Mouse (Mus musculus): ENCODE results near the gene Timd4. TPM values are rescaled to one million over a fixed set of nuclear protein-coding genes. Genes with fewer than 3 reads are reported as not detected.

Timd4 gene
- polyA plus RNA-seq, 1 experiment from 2014 or later: 0.22 TPM

GRCm38 (mm10) chr11:46864809-46865208 lies 54.2 kb downstream of the Timd4 start:
- 78% methylated on average over 1 of the region's 1 CpGs for WGBS
- Histone ChIP-seq H3K36me3 (no peaks in the 10 kb centered on the region), H3K4me1 (no peaks in the 10 kb centered on the region), H3K9me3 (no peaks in the 10 kb centered on the region), H3K9ac (no peak overlapping the region), H3K4me3 (no peak overlapping the region), H3K4me2 (no peak overlapping the region), H3K27ac (no peak overlapping the region), H3K27me3 (no peaks in the 10 kb centered on the region)
- no peak for ATAC-seq (ENCODE audit: insufficient number of reproducible peaks, low FRiP score, low TSS enrichment, low read depth)

GRCm38 (mm10) chr11:46868594-46868993 lies 58.0 kb downstream of the Timd4 start:
- H3K9ac ChIP-seq: no peak overlapping the region
- H3K4me2 ChIP-seq: no peak overlapping the region
- WGBS: 77% methylated on average over 7 of the region's 7 CpGs
- H3K4me1 ChIP-seq: no peaks in the 10 kb centered on the region
- H3K27ac ChIP-seq: no peak overlapping the region
- H3K36me3 ChIP-seq: no peaks in the 10 kb centered on the region
- no peak overlapping the region for H3K4me3 ChIP-seq
- H3K9me3 ChIP-seq: no peaks in the 10 kb centered on the region
- no peaks in the 10 kb centered on the region for H3K27me3 ChIP-seq
- no peak for ATAC-seq (ENCODE audit: insufficient number of reproducible peaks, low FRiP score, low TSS enrichment, low read depth)

GRCm38 (mm10) chr11:46875774-46876173 lies 65.2 kb downstream of the Timd4 start:
- ATAC-seq (ENCODE audit: insufficient number of reproducible peaks, low FRiP score, low TSS enrichment, low read depth): no peak
- Histone ChIP-seq H3K4me1 (no peaks in the 10 kb centered on the region), H3K27me3 (no peaks in the 10 kb centered on the region), H3K4me3 (no peak overlapping the region), H3K36me3 (no peaks in the 10 kb centered on the region), H3K4me2 (no peak overlapping the region), H3K9me3 (no peaks in the 10 kb centered on the region), H3K27ac (no peak overlapping the region), H3K9ac (no peak overlapping the region)
- 68% methylated on average over 1 of the region's 1 CpGs for WGBS

- Histone ChIP-seq H3K27ac (no peak overlapping the region), H3K27me3 (no peaks in the 10 kb centered on the region), H3K4me3 (no peak overlapping the region), H3K9me3 (no peaks in the 10 kb centered on the region), H3K9ac (no peak overlapping the region), H3K4me2 (no peak overlapping the region), H3K36me3 (no peaks in the 10 kb centered on the region), H3K4me1 (no peaks in the 10 kb centered on the region)
- no peak for ATAC-seq (ENCODE audit: insufficient number of reproducible peaks, low FRiP score, low TSS enrichment, low read depth)
- 71% methylated on average over 2 of the region's 2 CpGs for WGBS
These were observed 71.9 kb downstream of the Timd4 start for GRCm38 (mm10) chr11:46882456-46882855.

- H3K9ac ChIP-seq: no peak overlapping the region
- H3K4me2 ChIP-seq: no peak overlapping the region
- no peaks in the 10 kb centered on the region for H3K9me3 ChIP-seq
- no peaks in the 10 kb centered on the region for H3K4me1 ChIP-seq
- 88% methylated on average over 3 of the region's 3 CpGs for WGBS
- no peaks in the 10 kb centered on the region for H3K27me3 ChIP-seq
- H3K27ac ChIP-seq: no peak overlapping the region
- H3K36me3 ChIP-seq: no peaks in the 10 kb centered on the region
- no peak for ATAC-seq (ENCODE audit: insufficient number of reproducible peaks, low FRiP score, low TSS enrichment, low read depth)
- no peak overlapping the region for H3K4me3 ChIP-seq
These were observed 78.5 kb downstream of the Timd4 start for GRCm38 (mm10) chr11:46889093-46889492.

Other genes starting within 250 kb of the Timd4 start
- gene BC053393, start 239.3 kb upstream of the Timd4 start, polyA plus RNA-seq (2015; fragmentation: Nextera tagmentation; extraction: Ambion mirVana): 0.09 TPM in 1 of 2 replicates, not detected in the other
- gene Dppa1, start 181.5 kb upstream of the Timd4 start, polyA plus RNA-seq (2015; fragmentation: Nextera tagmentation; extraction: Ambion mirVana): not detected in 2 replicates
- 0.14 TPM in 1 of 2 replicates, not detected in the other for gene Timd2, start 103.7 kb upstream of the Timd4 start, polyA plus RNA-seq (2015; fragmentation: Nextera tagmentation; extraction: Ambion mirVana)
- 0.65 and 0.78 TPM in 2 replicates for gene Havcr1, start 75.7 kb upstream of the Timd4 start, polyA plus RNA-seq (2015; fragmentation: Nextera tagmentation; extraction: Ambion mirVana)

All from limb, embryonic 15.5 days (tissue).